Mouse (Mus musculus) spleen, adult 2 months (tissue): ENCODE results near the gene Rps2.
A peak's percentile ranks its signal among the peaks of the same experiment; 100 is the strongest.

ENCODE experiments used
- CTCF ChIP-seq: fragments of 200-500 bp; IDR thresholded peaks from 2 replicates; pipeline ENCODE4 v1.5.1; 2011; ENCODE audit warnings: mild to moderate bottlenecking, inconsistent platforms; ENCODE audit not compliant: insufficient read depth, insufficient read length, insufficient replicate concordance; ENCODE audit errors: extremely low read depth
- POLR2A ChIP-seq: fragments of 200-500 bp; IDR thresholded peaks from 2 replicates; pipeline ENCODE4 v1.6.1; 2011; ENCODE audit warnings: low read depth, low read length, inconsistent platforms

- TF ChIP-seq POLR2A (no peak; the same call in 1 of the 2 replicates), CTCF (peak; percentile 25; the same call in 1 of the 2 replicates)
Observed at GRCm38 (mm10) chr17:24696011-24696697, 21.8 kb upstream of the Rps2 start, which contains the start of the genes Gfer and Noxo1.
